Mouse (Mus musculus) ES-Bruce4 (cell line): ENCODE data around the gene Actl6b. TPM values are rescaled to one million over a fixed set of nuclear protein-coding genes. Genes with fewer than 3 reads are reported as not detected.

ENCODE experiments used
- H3K27ac ChIP-seq: 2 replicates; pipeline ENCODE4 v1.5.1; 2012; ENCODE audit warnings: low read length, inconsistent platforms; ENCODE audit not compliant: insufficient read depth
- H3K27me3 ChIP-seq: 2 replicates; pipeline ENCODE4 v1.6.1; 2012; ENCODE audit warnings: mild to moderate bottlenecking, low read length, inconsistent platforms; ENCODE audit not compliant: control insufficient read depth, poor library complexity, insufficient read depth, severe bottlenecking
- H3K36me3 ChIP-seq: 2 replicates; pipeline ENCODE4 v1.6.1; 2012; ENCODE audit warnings: inconsistent platforms, mild to moderate bottlenecking, low read length, moderate library complexity; ENCODE audit not compliant: control insufficient read depth, poor library complexity, insufficient read depth, severe bottlenecking
- H3K4me1 ChIP-seq: one replicate; pipeline ENCODE4 v1.8.1; 2011; ENCODE audit warnings: low read length; ENCODE audit not compliant: control insufficient read depth, insufficient read depth
- H3K4me3 ChIP-seq: 2 replicates; pipeline ENCODE4 v1.5.1; 2011; ENCODE audit warnings: low read depth, mild to moderate bottlenecking, low read length
- H3K9ac ChIP-seq: 2 replicates; pipeline ENCODE4 v1.6.1; 2012; ENCODE audit warnings: low read depth, mild to moderate bottlenecking, inconsistent platforms; ENCODE audit not compliant: poor library complexity, severe bottlenecking
- H3K9me3 ChIP-seq: replicated peaks from 2 replicates; pipeline ENCODE4 v1.6.1; 2012; ENCODE audit warnings: mild to moderate bottlenecking, low read length, inconsistent platforms; ENCODE audit not compliant: control insufficient read depth, poor library complexity, insufficient read depth, severe bottlenecking
- CTCF ChIP-seq: IDR thresholded peaks from one replicate; pipeline ENCODE4 v1.8.1; 2011; ENCODE audit warnings: low read depth, low read length
- EP300 ChIP-seq: IDR thresholded peaks from 2 replicates; pipeline ENCODE4 v1.6.1; 2011; ENCODE audit warnings: low read depth, low read length; ENCODE audit not compliant: insufficient read depth
- POLR2A ChIP-seq: IDR thresholded peaks from one replicate; pipeline ENCODE4 v1.8.1; 2011; ENCODE audit warnings: low read length; ENCODE audit not compliant: insufficient read depth
- polyA plus RNA-seq: library from polyadenylated mRNA; stranded (reverse); fragments of >200 nt; gene quantifications from 2 replicates; pipeline ENCODE4 v1.2.4, GENCODE M21; 2011; ENCODE audit warnings: low read depth; ENCODE audit not compliant: missing spikeins, insufficient read depth, insufficient read length

The Actl6b gene
- polyA plus RNA-seq, 1 experiment, result not detected

- TF ChIP-seq CTCF (no peak), EP300 (no peak), POLR2A (no peak)
- Histone ChIP-seq H3K27me3 (no peaks in the 10 kb centered on the region), H3K27ac (no peak overlapping the region), H3K36me3 (no peaks in the 10 kb centered on the region), H3K9me3 (no peaks in the 10 kb centered on the region), H3K9ac (no peak overlapping the region), H3K4me3 (no peak overlapping the region), H3K4me1 (peaks cover 4% of the 10 kb centered on the region)
Observed at GRCm38 (mm10) chr5:137561556-137561955, 8.2 kb downstream of the Actl6b start.

DNA sequence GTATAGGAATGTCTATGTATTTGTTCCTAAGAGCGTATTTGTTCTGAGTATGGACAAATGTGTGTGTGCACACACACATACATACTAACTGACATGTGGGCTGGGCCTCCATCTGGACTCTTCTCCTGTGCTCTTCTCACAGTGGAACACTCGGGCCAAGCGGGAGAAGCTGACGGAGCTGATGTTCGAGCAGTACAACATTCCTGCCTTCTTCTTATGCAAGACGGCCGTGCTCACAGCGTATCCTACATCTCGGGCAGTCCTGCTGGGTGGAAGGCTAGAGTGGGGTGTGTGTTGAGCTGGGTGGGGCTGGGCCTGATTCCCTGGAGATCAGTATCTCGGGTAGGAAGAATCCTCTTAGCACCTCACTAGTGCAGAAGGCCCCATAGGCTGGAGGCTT, 9.6 kb downstream of the Actl6b start:
- no peak overlapping the region for H3K9ac ChIP-seq
- no peak overlapping the region for H3K4me3 ChIP-seq
- peaks cover 4% of the 10 kb centered on the region for H3K4me1 ChIP-seq
- H3K36me3 ChIP-seq, result no peaks in the 10 kb centered on the region
- no peak overlapping the region for H3K27ac ChIP-seq
- no peaks in the 10 kb centered on the region for H3K27me3 ChIP-seq
- TF ChIP-seq POLR2A (no peak), EP300 (no peak), CTCF (no peak)
- no peaks in the 10 kb centered on the region for H3K9me3 ChIP-seq

GRCm38 (mm10) chr5:137565744-137566143, 12.4 kb downstream of the Actl6b start:
- no peaks in the 10 kb centered on the region for H3K36me3 ChIP-seq
- H3K9me3 ChIP-seq, result no peaks in the 10 kb centered on the region
- no peak overlapping the region for H3K9ac ChIP-seq
- H3K4me1 ChIP-seq, result peaks cover 4% of the 10 kb centered on the region
- H3K27ac ChIP-seq, result no peak overlapping the region
- TF ChIP-seq CTCF, result no peak
- TF ChIP-seq POLR2A, result no peak
- no peak for TF ChIP-seq EP300
- H3K4me3 ChIP-seq, result no peak overlapping the region
- H3K27me3 ChIP-seq, result no peaks in the 10 kb centered on the region

- no peak overlapping the region for H3K9ac ChIP-seq
- no peaks in the 10 kb centered on the region for H3K9me3 ChIP-seq
- H3K4me1 ChIP-seq, result peaks cover 4% of the 10 kb centered on the region
- no peak overlapping the region for H3K27ac ChIP-seq
- H3K4me3 ChIP-seq, result no peak overlapping the region
- no peaks in the 10 kb centered on the region for H3K27me3 ChIP-seq
- no peaks in the 10 kb centered on the region for H3K36me3 ChIP-seq
- TF ChIP-seq CTCF, result no peak
- no peak for TF ChIP-seq EP300
Observed at GRCm38 (mm10) chr5:137566416-137566815, 13.1 kb downstream of the Actl6b start.

DNA sequence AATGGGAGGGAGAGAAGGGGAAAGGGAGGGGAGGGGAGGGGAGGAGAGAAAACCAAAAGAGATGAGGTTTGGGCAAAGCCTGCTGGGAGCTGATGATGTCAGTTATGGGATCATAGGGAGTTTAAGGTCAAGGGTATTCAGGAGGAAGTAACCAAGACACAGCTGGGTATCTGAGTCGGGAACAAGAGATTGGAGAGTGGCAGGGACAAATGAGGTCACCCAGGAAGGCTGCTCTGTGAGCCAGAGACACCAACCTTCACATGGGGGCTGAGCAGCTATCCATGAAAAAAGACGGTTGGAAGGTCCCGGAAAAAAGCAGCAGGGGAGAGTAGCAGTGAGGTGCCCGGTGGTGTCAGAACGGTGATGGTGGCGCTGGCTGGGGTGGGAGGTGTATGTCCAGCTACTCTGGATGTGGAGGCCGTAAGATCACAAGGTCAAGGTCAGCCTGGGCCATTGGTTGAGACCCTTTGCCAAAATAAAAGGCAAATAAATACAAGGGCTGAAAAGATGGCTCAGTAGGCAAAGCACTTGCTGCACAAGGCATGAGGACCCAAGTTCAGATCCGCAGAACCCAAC, 15.0 kb downstream of the Actl6b start:
- Histone ChIP-seq H3K9me3 (no peaks in the 10 kb centered on the region), H3K9ac (no peak overlapping the region), H3K36me3 (no peaks in the 10 kb centered on the region), H3K4me1 (no peaks in the 10 kb centered on the region), H3K27ac (no peak overlapping the region), H3K27me3 (no peaks in the 10 kb centered on the region), H3K4me3 (no peak overlapping the region)
- no peak for TF ChIP-seq CTCF

DNA sequence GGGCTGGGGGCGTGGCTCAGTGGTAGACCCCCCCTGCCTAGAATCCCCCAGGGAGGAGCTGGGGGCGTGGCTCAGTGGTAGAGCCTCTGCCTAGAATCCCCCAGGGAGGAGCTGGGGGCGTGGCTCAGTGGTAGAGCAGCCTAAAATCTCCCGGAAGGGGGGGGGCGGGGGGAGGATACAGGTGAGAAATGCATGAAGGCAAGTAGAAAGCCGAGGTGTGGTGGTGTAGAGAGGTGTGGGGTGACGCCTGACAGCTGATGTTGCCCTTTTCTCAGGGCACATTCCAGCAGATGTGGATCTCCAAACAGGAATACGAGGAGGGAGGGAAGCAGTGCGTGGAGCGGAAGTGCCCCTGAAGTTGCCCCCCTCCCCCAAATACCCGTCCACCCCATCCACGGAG, 15.7 kb downstream of the Actl6b start:
- no peaks in the 10 kb centered on the region for H3K27me3 ChIP-seq
- TF ChIP-seq EP300, result no peak
- no peak for TF ChIP-seq CTCF
- no peak for TF ChIP-seq POLR2A
- H3K4me1 ChIP-seq, result no peaks in the 10 kb centered on the region
- H3K9ac ChIP-seq, result no peak overlapping the region
- no peaks in the 10 kb centered on the region for H3K9me3 ChIP-seq
- no peaks in the 10 kb centered on the region for H3K36me3 ChIP-seq
- no peak overlapping the region for H3K27ac ChIP-seq
- H3K4me3 ChIP-seq, result no peak overlapping the region
